Mouse (Mus musculus) liver, embryonic 15.5 days (tissue): Measurements from ENCODE around the gene Ap5s1. TPM values are rescaled to one million over a fixed set of nuclear protein-coding genes. Genes with fewer than 3 reads are reported as not detected.

Experiments used
- ATAC-seq: fragments of 200-750 bp; cut with Nextera tagmentation; 2 replicates; pipeline ENCODE4 v1.8.0; 2017; ENCODE audit warnings: moderate number of reproducible peaks, mild to moderate bottlenecking, moderate library complexity; ENCODE audit not compliant: insufficient read depth
- H3K27ac ChIP-seq: fragments of 300-500 bp; sonication (generic); replicated peaks from 2 replicates; pipeline ENCODE4 v1.5.1; 2015; ENCODE audit warnings: mild to moderate bottlenecking, inconsistent platforms
- H3K27me3 ChIP-seq: fragments of 300-500 bp; sonication (generic); 2 replicates; pipeline ENCODE4 v1.6.1; 2015; ENCODE audit warnings: mild to moderate bottlenecking, inconsistent platforms
- H3K36me3 ChIP-seq: fragments of 300-500 bp; sonication (generic); replicated peaks from 2 replicates; pipeline ENCODE4 v1.6.1; 2015; ENCODE audit warnings: moderate library complexity, mild to moderate bottlenecking, inconsistent platforms
- H3K4me1 ChIP-seq: fragments of 300-500 bp; sonication (generic); replicated peaks from 2 replicates; pipeline ENCODE4 v1.6.1; 2015; ENCODE audit warnings: inconsistent platforms
- H3K4me2 ChIP-seq: fragments of 300-500 bp; sonication (generic); 2 replicates; pipeline ENCODE4 v1.6.1; 2015; ENCODE audit warnings: moderate library complexity, mild to moderate bottlenecking, inconsistent platforms
- H3K4me3 ChIP-seq: fragments of 300-500 bp; sonication (generic); replicated peaks from 2 replicates; pipeline ENCODE4 v1.5.1; 2015; ENCODE audit warnings: mild to moderate bottlenecking, inconsistent platforms
- H3K9ac ChIP-seq: fragments of 300-500 bp; sonication (generic); 2 replicates; pipeline ENCODE4 v1.6.1; 2015; ENCODE audit warnings: moderate library complexity, mild to moderate bottlenecking, inconsistent platforms
- H3K9me3 ChIP-seq: fragments of 300-500 bp; sonication (generic); replicated peaks from 2 replicates; pipeline ENCODE4 v1.6.1; 2016; ENCODE audit warnings: inconsistent platforms
- WGBS: fragments of 180-500 bp; shearing (Covaris S2); methylation state at CpG from one replicate; pipeline ENCODE4 v1.1.7; 2015; ENCODE audit warnings: mixed read lengths; ENCODE audit not compliant: insufficient replicate concordance; 5-methylcytosine and 5-hydroxymethylcytosine counted together
- polyA plus RNA-seq: library from polyadenylated mRNA; unstranded; fragments of >200 nt; fragmentation: Nextera tagmentation; extraction: Ambion mirVana; gene quantifications from 2 replicates; pipeline ENCODE4 v1.2.1, GENCODE M21; 2015

Gene Ap5s1
- polyA plus RNA-seq, 1 experiment from 2014 or later: 16.6 TPM

GRCm38 (mm10) chr2:131174700-131175099, 32.2 kb upstream of the Ap5s1 start:
- Histone ChIP-seq H3K9ac (no peak overlapping the region), H3K4me2 (peak overlapping the region; percentile 72), H3K9me3 (no peaks in the 10 kb centered on the region), H3K4me1 (peaks cover 62% of the 10 kb centered on the region), H3K27me3 (peaks cover 49% of the 10 kb centered on the region), H3K4me3 (peak overlapping the region; percentile 44), H3K27ac (no peak overlapping the region), H3K36me3 (peaks cover 21% of the 10 kb centered on the region)
- no peak for ATAC-seq
- 2% methylated on average over 11 of the region's 11 CpGs for WGBS

- Histone ChIP-seq H3K27me3 (peaks cover 42% of the 10 kb centered on the region), H3K4me3 (no peak overlapping the region), H3K9ac (no peak overlapping the region), H3K9me3 (no peaks in the 10 kb centered on the region), H3K27ac (0 out of 2 replicates have a peak overlapping the region, but pooled peaks have one; percentile 29), H3K36me3 (peaks cover 21% of the 10 kb centered on the region), H3K4me2 (no peak overlapping the region), H3K4me1 (peaks cover 67% of the 10 kb centered on the region)
- WGBS: 76% methylated on average over 3 of the region's 3 CpGs
- no peak for ATAC-seq
These were observed 31.5 kb upstream of the Ap5s1 start for GRCm38 (mm10) chr2:131175286-131175944.

GRCm38 (mm10) chr2:131175945-131176309, 31.0 kb upstream of the Ap5s1 start:
- Histone ChIP-seq H3K4me2 (no peak overlapping the region), H3K27me3 (peaks cover 37% of the 10 kb centered on the region), H3K9ac (no peak overlapping the region), H3K4me1 (peaks cover 72% of the 10 kb centered on the region), H3K36me3 (peaks cover 21% of the 10 kb centered on the region), H3K9me3 (no peaks in the 10 kb centered on the region), H3K27ac (0 out of 2 replicates have a peak overlapping the region, but pooled peaks have one; percentile 29), H3K4me3 (no peak overlapping the region)
- WGBS: 86% methylated on average over 1 of the region's 1 CpGs
- no peak for ATAC-seq

GRCm38 (mm10) chr2:131176491-131176890, 30.4 kb upstream of the Ap5s1 start:
- H3K4me3 ChIP-seq: no peak overlapping the region

GRCm38 (mm10) chr2:131177932-131178331, 28.9 kb upstream of the Ap5s1 start:
- no peaks in the 10 kb centered on the region for H3K9me3 ChIP-seq
- peaks cover 17% of the 10 kb centered on the region for H3K27me3 ChIP-seq
- H3K4me2 ChIP-seq: peak overlapping the region; percentile 95
- 79% methylated on average over 9 of the region's 9 CpGs for WGBS
- H3K9ac ChIP-seq: peak overlapping the region; percentile 85
- H3K4me3 ChIP-seq: peak overlapping the region; percentile 69
- 0 out of 2 replicates have a peak overlapping the region, but pooled peaks have one; percentile 30 for H3K27ac ChIP-seq
- peaks cover 61% of the 10 kb centered on the region for H3K4me1 ChIP-seq
- peaks cover 21% of the 10 kb centered on the region for H3K36me3 ChIP-seq
- no peak for ATAC-seq

More at GRCm38 (mm10) chr2:131176491-131176890, 30.4 kb upstream of the Ap5s1 start:
- ATAC-seq: no peak
- H3K36me3 ChIP-seq: peaks cover 21% of the 10 kb centered on the region
- no peak overlapping the region; the same call in 1 of the 2 replicates for H3K27ac ChIP-seq
- H3K9me3 ChIP-seq: no peaks in the 10 kb centered on the region
- H3K9ac ChIP-seq: no peak overlapping the region
- H3K4me1 ChIP-seq: peaks cover 71% of the 10 kb centered on the region
- 58% methylated on average over 5 of the region's 5 CpGs for WGBS
- H3K27me3 ChIP-seq: peaks cover 31% of the 10 kb centered on the region
- peak overlapping the region; percentile 95; the same call in 1 of the 2 replicates for H3K4me2 ChIP-seq

GRCm38 (mm10) chr2:131178828-131179245, 28.0 kb upstream of the Ap5s1 start:
- Histone ChIP-seq H3K9me3 (no peaks in the 10 kb centered on the region), H3K4me1 (peaks cover 61% of the 10 kb centered on the region), H3K9ac (peak overlapping the region; percentile 85), H3K4me2 (peak overlapping the region; percentile 95), H3K27me3 (peaks cover 8% of the 10 kb centered on the region), H3K4me3 (peak overlapping the region; percentile 69), H3K36me3 (peaks cover 21% of the 10 kb centered on the region), H3K27ac (peak overlapping the region; percentile 90)
- no peak for ATAC-seq
- 42% methylated on average over 26 of the region's 26 CpGs for WGBS

- Histone ChIP-seq H3K4me1 (peaks cover 61% of the 10 kb centered on the region), H3K9me3 (no peaks in the 10 kb centered on the region), H3K9ac (peak overlapping the region; percentile 85), H3K27me3 (peaks cover 2% of the 10 kb centered on the region), H3K4me3 (peak overlapping the region; percentile 69), H3K27ac (peak overlapping the region; percentile 90), H3K36me3 (peaks cover 21% of the 10 kb centered on the region), H3K4me2 (peak overlapping the region; percentile 95)
- peak; percentile 73 for ATAC-seq
- under 1% methylated on average over 67 of the region's 67 CpGs for WGBS
These were observed 27.5 kb upstream of the Ap5s1 start for GRCm38 (mm10) chr2:131179246-131179886.

- H3K4me3 ChIP-seq: peak within 1 kb of the TSS; percentile 69
- ATAC-seq: peak; percentile 84
- no peaks in the 10 kb centered on the region for H3K9me3 ChIP-seq
- peaks cover 21% of the 10 kb centered on the region for H3K36me3 ChIP-seq
- peaks cover 58% of the 10 kb centered on the region for H3K4me1 ChIP-seq
- WGBS: 2% methylated on average over 57 of the region's 57 CpGs
- peak within 1 kb of the TSS; percentile 95 for H3K4me2 ChIP-seq
- no peaks in the 10 kb centered on the region for H3K27me3 ChIP-seq
- H3K27ac ChIP-seq: peak within 1 kb of the TSS; percentile 90
- peak within 1 kb of the TSS; percentile 85 for H3K9ac ChIP-seq
These were observed 26.8 kb upstream of the Ap5s1 start, which contains the start of gene Cenpb for GRCm38 (mm10) chr2:131179990-131180587. Gene Cenpb, minus strand, starts transcription at chr2:131180067.

- Histone ChIP-seq H3K4me2 (peak overlapping the region; percentile 96), H3K27me3 (no peaks in the 10 kb centered on the region), H3K9ac (peak overlapping the region; percentile 95), H3K4me1 (peaks cover 55% of the 10 kb centered on the region), H3K27ac (peak overlapping the region; percentile 97), H3K4me3 (peak overlapping the region; percentile 90), H3K9me3 (no peaks in the 10 kb centered on the region), H3K36me3 (peaks cover 36% of the 10 kb centered on the region)
- ATAC-seq: peak; percentile 40
- 3% methylated on average over 14 of the region's 14 CpGs for WGBS
These were observed 20.5 kb upstream of the Ap5s1 start for GRCm38 (mm10) chr2:131186343-131186742.

- Histone ChIP-seq H3K9ac (peak within 1 kb of the TSS; percentile 95), H3K9me3 (no peaks in the 10 kb centered on the region), H3K4me2 (peak within 1 kb of the TSS; percentile 96), H3K36me3 (peaks cover 43% of the 10 kb centered on the region), H3K4me3 (peak within 1 kb of the TSS; percentile 90), H3K27ac (peak within 1 kb of the TSS; percentile 97), H3K27me3 (no peaks in the 10 kb centered on the region), H3K4me1 (peaks cover 58% of the 10 kb centered on the region)
- WGBS: under 1% methylated on average over 39 of the region's 43 CpGs
- ATAC-seq: peak; percentile 87
These were observed 19.9 kb upstream of the Ap5s1 start, which contains the start of the genes Cdc25b and Spef1 for GRCm38 (mm10) chr2:131186771-131187601. Gene Cdc25b, plus strand, starts transcription at chr2:131186949. Gene Spef1, minus strand, starts transcription at chr2:131187282.
